Mouse (Mus musculus) retina, postnatal 1 day (tissue): ENCODE measurements around the gene Entr1.

Experiments
- DNase-seq: peaks from one replicate; pipeline ENCODE4 v3.0.0-alpha.2; 2012

Gene Entr1

GRCm38 (mm10) chr2:26389154-26389690, at the start of gene Entr1, which contains the start of gene Pmpca:
Entr1 (minus strand) TSS chr2:26389316.
Pmpca (plus strand) TSS chr2:26389339.
- DNase-seq = peak; percentile 91

DNA sequence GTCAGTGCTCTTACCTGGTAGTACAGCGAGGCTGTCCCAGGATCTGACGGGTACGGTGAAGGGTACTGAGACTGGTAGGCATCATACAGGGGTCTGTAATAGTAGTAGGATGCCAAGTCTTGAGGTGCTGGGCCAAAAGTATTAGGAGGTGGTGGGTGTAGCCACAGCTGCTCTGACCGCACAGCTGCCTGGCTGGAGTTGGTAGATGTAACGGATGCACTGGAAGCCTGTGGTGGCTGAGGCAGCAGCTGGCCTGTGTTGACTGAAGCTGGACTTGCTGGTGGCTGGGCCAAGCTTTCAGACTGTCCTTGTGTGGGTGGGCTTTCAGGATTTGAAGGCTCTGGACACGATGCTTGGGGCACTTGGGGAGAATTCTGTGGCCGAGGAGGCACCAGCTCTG, 49.3 kb upstream of the Entr1 start:
- DNase-seq = no peak

GRCm38 (mm10) chr2:26437221-26437620, 48.1 kb upstream of the Entr1 start:
- no peak for DNase-seq

DNA sequence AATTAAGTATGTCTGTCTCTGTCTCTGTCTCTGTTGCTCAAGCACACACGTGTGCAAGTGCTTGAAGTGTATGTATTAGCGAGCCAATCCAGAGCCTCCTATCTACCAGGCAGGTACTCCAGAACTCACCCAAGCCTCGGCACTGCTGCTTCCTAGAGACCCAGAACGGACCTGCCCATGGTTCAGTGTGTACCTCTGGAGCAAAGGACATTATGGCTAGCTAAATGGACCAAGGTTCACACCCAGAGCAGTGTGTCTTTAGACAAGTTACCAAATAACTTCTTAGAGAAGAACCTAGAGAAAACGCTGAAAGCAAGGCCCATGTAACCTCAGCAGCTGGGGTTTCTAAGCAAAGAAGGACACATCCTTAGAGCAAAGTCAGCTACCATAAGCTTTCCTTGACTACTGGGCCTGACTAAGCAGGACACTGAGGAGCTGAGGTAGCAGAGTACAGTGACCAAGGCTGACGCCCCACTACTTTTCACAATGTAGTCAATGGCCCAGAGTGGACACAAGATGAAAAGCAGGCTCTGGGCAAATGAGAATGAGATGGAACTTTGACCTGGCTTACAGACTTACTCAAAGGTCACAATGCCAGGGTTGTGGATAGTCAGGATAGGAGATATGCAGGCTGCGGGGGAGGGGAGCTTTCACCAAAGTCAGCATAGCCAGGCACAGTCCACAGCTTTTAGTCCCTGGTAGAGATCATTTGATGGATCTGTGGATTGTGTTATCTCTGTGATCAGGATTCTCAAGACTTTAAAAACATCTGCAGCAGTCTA, 45.9 kb upstream of the Entr1 start:
- DNase-seq = no peak

GRCm38 (mm10) chr2:26429851-26430250, 40.7 kb upstream of the Entr1 start:
- no peak for DNase-seq

GRCm38 (mm10) chr2:26424541-26424940, 35.4 kb upstream of the Entr1 start:
- no peak for DNase-seq

- no peak for DNase-seq
Observed at GRCm38 (mm10) chr2:26423086-26423485, 34.0 kb upstream of the Entr1 start.

GRCm38 (mm10) chr2:26421969-26422368, 32.9 kb upstream of the Entr1 start:
- DNase-seq = no peak

GRCm38 (mm10) chr2:26418120-26418519, 29.0 kb upstream of the Entr1 start:
- no peak for DNase-seq

DNA sequence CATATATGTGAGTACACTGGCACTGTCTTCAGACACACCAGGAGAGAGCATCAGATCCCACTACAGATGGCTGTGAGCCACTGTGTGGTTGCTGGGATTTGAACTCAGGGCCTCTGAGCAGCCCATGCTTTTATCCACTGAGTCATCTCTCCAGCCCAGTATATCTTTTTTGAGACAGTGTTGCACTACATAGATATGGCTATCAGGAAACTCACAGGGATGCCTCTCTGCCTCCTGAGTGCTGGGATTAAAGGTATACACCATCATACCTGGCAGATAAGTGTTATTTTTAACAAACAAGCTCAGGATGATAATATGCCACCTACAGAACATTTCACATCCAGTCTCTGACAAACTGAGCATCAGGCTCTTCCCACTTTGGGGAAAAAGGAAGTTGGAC, 27.9 kb upstream of the Entr1 start:
- DNase-seq = no peak

- peak; percentile 22 for DNase-seq
Observed at GRCm38 (mm10) chr2:26410931-26411411, 21.9 kb upstream of the Entr1 start.

DNA sequence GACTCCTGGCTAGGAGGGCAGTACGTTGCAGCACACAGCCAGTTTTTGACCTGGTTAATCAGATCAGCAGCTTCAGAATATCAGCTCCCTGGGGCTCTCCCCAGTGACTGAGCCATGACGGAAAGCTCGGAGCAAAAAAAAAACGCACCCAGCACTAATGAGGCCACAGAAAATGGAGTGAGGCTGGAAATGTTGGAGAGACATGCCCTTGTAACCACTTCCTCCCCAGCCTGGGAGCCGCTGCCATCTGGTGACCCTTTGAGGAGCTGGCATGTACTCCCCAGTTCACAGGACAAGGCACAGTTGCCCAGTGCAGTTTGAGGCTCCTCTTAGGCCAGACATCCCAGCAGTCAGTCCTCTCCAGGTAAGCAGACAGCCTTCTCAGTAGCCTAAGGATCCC, 21.0 kb upstream of the Entr1 start:
- peak; percentile 36 for DNase-seq

GRCm38 (mm10) chr2:26409362-26409761, 20.2 kb upstream of the Entr1 start:
- no peak for DNase-seq

DNA sequence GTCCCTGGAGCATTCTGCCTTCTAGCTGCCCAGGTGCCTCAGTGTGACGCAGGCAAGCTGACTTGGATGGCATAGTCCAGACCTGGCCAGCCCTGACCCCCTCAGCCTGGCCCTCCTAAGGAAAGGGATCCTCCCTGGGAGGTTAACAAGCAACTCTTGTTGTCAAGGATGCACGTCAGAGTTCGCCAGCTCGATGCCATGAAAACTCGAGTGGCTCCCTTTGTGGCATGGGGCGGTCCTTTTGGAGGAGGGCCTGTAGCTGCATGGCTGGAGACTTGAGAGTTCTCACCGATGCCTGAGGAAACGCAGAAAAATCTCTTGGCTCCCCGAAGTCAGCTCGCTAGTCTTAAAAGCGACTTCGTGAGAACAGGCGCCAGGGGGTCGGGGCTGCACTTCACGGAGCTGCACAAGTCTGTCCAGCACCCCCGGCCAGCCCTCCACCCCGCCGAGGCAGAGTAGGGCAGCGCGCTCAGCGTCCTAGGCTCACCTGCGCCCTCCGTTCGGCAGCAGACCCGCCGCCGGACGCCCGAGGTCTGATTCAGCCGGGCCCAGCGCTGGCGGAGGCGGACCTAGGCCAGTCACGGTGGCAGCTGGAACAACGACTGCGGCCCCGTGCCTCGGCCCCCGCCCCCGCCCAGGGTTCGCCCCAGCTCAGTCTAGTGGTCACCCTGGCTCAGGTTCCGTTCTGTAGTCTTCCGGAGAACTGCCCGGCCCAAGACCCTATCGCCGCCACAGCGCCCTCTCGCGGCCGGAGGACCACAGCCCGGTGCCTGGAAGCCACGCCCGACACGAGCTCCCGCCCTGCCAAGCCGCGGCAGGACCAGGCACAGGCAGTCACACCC, 19.6 kb upstream of the Entr1 start, which contains the start of gene Inpp5e:
TSS of gene Inpp5e (minus strand) at position 689 of the 842 bp plus-strand sequence.
- peak; percentile 95 for DNase-seq

- no peak for DNase-seq
Observed at GRCm38 (mm10) chr2:26403306-26403705, 14.2 kb upstream of the Entr1 start.

GRCm38 (mm10) chr2:26402265-26402664, 13.1 kb upstream of the Entr1 start:
- no peak for DNase-seq

GRCm38 (mm10) chr2:26401023-26401422, 11.9 kb upstream of the Entr1 start:
- no peak for DNase-seq

DNA sequence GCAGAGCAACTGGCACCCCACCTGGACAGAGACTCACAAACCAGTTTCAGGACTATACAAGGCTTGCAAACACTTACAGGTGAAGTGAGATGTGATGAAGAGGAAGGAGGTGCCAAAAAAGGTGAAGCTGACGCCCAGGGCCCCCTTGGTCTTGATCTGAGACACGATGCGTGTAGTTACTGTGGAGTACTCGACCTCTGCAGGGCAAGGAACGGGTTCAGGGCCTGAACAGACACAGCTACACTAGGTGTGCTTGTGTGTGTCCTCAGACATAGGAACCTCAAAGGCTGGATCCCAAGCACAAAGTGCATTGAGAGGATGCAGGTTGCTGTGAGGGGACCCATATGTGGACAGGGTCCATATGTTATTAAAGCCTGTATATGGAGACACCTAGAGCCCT, 11.2 kb upstream of the Entr1 start:
- DNase-seq = no peak

DNA sequence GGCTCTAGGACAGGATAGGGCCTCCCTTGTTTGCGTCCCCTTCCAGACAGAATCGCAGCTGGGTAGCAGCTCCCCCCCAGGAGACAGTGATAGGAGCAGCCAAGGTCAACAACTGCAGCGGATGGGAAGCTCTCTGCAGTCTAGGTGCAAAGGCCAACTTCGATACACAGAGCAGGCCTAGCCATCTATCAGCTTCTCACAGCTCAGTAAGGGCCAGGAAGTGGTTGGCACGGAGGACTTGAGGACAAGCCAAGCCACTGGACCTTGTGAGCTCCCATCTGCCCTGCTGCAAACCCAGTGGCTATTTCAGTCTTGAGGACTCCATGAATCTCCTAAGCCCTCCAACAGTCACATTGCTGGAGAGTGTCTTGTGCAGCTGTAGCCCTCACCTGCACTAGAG, 10.5 kb upstream of the Entr1 start:
- DNase-seq = no peak

DNA sequence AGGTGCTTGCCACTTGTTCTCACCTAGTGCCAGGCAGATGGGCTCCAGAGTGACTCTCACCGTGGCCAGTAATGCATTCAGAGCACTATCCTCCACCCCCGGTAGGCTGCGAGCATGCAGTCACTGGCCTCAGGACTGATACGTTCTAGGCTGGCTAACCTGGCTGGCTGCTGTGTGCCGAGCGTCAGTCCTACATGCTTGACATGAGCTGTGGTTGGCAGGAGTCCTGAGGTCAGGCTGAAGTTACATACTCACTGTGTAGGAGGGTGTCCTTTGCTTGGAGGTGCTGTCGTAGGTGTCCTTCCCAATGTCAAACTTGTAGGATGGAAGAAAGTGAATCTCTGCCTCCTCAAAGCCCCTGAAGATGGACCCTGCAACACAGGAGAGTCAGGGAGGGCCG, 9.9 kb upstream of the Entr1 start:
- DNase-seq = no peak

GRCm38 (mm10) chr2:26391617-26392016, 2.5 kb upstream of the Entr1 start:
- no peak for DNase-seq

DNA sequence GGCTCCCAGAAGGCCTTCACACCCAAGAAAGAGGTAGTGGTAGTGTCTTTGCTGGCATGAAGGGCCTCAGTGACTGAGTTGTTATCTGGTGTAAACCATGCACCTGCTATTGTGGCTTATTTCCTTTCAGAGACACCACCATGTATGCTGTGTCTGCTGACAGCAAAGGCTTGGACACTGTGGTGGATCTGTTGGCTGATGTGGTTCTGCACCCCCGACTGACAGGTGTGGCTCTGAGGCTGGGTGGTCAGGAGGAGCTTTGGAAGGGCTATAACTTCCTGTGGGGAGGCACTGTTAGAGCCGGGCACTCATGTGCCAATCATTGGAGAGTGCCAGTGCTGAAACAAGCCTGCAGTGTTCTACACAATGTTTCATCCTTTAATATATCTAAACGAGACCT, 1.8 kb upstream of the Entr1 start:
- DNase-seq = no peak

DNA sequence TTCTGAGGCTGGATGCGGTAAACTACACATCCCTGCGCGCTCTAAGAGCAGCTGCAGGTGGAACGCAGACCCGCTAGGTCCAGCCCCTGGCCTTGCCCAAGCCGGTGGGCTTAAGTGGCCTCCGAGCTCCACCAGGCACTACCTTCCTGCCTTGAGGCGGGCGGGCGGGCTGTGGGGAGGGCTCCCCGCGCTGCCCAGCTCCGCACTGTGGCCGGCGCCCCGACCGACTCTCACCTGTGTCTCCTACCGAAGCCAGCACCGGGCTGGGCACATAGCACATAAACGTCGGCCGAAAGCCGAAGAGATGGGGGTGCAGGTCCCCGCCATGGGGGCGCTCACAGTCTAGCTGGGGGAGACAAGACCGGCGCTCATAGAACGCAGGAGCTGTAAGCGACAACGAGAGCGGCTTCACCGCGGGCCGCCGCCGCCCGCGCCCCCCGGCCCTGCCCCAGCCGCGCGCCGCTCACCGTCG, 398 bp downstream of the Entr1 start:
- DNase-seq = no peak
